Mouse (Mus musculus) heart, adult 2 months (tissue): ENCODE data around the gene Dcaf8. TPM values are rescaled to one million over a fixed set of nuclear protein-coding genes. Genes with fewer than 3 reads are reported as not detected.

ENCODE experiments used
- DNase-seq, 2 experiments: peaks; one replicate each; pipeline ENCODE4 v3.0.0; 2021
- H3K27ac ChIP-seq: fragments of 200-600 bp; 2 replicates; pipeline ENCODE4 v1.8.1; 2022
- H3K27me3 ChIP-seq: fragments of 200-500 bp; 2 replicates; pipeline ENCODE4 v1.6.1; 2012; ENCODE audit warnings: mild to moderate bottlenecking, low read length, inconsistent platforms, mixed read lengths; ENCODE audit not compliant: control insufficient read depth, insufficient read depth
- H3K36me3 ChIP-seq: fragments of 200-500 bp; 2 replicates; pipeline ENCODE4 v1.6.1; 2012; ENCODE audit warnings: low read length, inconsistent platforms; ENCODE audit not compliant: control insufficient read depth, insufficient read depth
- H3K4me1 ChIP-seq: fragments of 200-500 bp; 2 replicates; pipeline ENCODE4 v1.6.1; 2011; ENCODE audit warnings: low read length; ENCODE audit not compliant: control insufficient read depth, insufficient read depth
- H3K4me3 ChIP-seq: fragments of 200-600 bp; 2 replicates; pipeline ENCODE4 v1.8.1; 2022
- H3K79me2 ChIP-seq: fragments of 200-500 bp; replicated peaks from 2 replicates; pipeline ENCODE4 v1.6.1; 2012; ENCODE audit warnings: mild to moderate bottlenecking, inconsistent platforms, low read length, moderate library complexity, mixed read lengths; ENCODE audit not compliant: control insufficient read depth, insufficient read depth
- H3K9ac ChIP-seq: fragments of 200-500 bp; 2 replicates; pipeline ENCODE4 v1.6.1; 2012; ENCODE audit warnings: low read depth, mild to moderate bottlenecking, control low read depth, inconsistent platforms, low read length, mixed read lengths
- CTCF ChIP-seq: fragments of 200-600 bp; IDR thresholded peaks from 2 replicates; pipeline ENCODE4 v1.8.1; 2022; ENCODE audit warnings: antibody characterized with exemption, mild to moderate bottlenecking, moderate library complexity
- EP300 ChIP-seq: fragments of 200-500 bp; IDR thresholded peaks from 2 replicates; pipeline ENCODE4 v1.6.1; 2011; ENCODE audit warnings: low read depth, low read length, control low read depth; ENCODE audit not compliant: insufficient read depth
- POLR2A ChIP-seq: fragments of 200-500 bp; IDR thresholded peaks from 2 replicates; pipeline ENCODE4 v1.6.1; 2011; ENCODE audit warnings: mild to moderate bottlenecking, low read depth, low read length, control low read depth; ENCODE audit not compliant: insufficient read depth
- WGBS: fragments of 180-500 bp; shearing (Covaris S2); methylation state at CpG from one replicate; pipeline ENCODE4 v1.1.7; 2018; 5-methylcytosine and 5-hydroxymethylcytosine counted together
- intact Hi-C: fragments of 180-260 bp; cut with DNase I; formaldehyde crosslinking; loops from one replicate; pipeline ENCODE4 v1.15.1; 2025
- polyA plus RNA-seq: library from polyadenylated mRNA; depleted of rRNA; stranded (reverse); fragments of >200 nt; gene quantifications from 2 replicates; pipeline ENCODE4 v1.2.3, GENCODE M21; 2012
- total RNA-seq, 2 experiments: library from RNA; stranded (reverse); gene quantifications; 2 replicates each; pipeline ENCODE4 v1.2.3; 2021

The Dcaf8 gene
- total and polyA plus RNA-seq, 3 experiments = 62.7 to 116 (median 100) TPM

DNA sequence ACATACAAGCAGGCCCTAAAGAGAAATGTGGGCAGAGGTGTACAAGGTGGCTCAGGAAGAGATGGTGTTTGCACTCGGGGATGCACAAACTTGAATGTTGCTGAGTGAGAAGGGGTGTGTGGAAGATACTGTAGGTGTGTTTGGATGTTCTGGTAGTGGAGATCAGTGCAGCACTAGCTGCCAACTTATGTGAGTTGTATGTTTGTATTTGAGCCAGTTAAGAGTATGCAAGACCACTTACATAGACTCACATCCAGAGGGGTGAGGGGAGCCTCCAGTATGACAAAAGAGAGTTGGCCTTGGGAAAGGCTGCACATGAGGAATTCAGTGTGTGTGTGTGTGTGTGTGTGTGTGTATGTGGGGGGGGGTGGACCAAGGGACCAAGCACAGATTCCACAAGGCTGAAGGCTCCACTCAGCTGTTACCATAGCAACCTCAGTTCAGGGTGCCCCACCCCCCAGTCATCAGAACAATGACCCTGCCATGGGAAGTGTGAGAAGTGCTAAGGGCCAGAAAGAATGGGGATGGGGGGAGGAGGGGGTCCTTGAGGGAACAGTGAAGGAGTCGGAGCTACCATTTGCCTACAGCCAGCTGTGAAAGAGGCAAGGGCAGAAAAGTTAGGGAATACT lies 55.1 kb downstream of the Dcaf8 start:
- DNase-seq = no peak
- H3K27ac ChIP-seq = peak overlapping the region; percentile 82
- H3K27me3 ChIP-seq = no peaks in the 10 kb centered on the region; the same call in 1 of the 2 replicates
- no peak overlapping the region; the same call in 1 of the 2 replicates for H3K4me3 ChIP-seq
- H3K9ac ChIP-seq = no peak overlapping the region
- peaks cover 34% of the 10 kb centered on the region for H3K4me1 ChIP-seq
- WGBS = 23% methylated on average over 2 of the region's 2 CpGs
- intact Hi-C loops = no loop called here
- TF ChIP-seq EP300 = no peak
- TF ChIP-seq CTCF = no peak
- no peak for TF ChIP-seq POLR2A
- H3K79me2 ChIP-seq = peaks cover 2% of the 10 kb centered on the region
- H3K36me3 ChIP-seq = peaks cover 11% of the 10 kb centered on the region; the same call in 1 of the 2 replicates

DNA sequence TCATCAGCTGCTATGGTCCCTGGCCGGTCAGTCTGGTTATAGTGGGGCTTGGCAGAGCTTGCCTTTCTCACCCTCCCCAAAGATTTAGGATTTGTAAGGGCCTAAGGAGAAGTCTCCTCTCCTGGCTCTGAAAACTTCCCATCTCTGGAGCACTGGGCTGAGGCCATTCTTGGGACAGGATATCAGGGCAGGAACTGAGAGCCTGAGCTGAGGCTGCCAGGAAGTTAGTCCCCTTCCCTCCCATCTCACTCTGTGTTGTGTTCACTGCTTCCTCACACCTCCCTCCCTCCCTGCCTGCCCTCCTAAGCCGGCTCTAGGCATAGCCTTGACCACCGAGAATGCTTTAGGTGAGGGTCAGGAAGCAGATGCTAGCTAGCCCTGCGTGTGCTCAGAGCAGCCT lies 55.7 kb downstream of the Dcaf8 start:
- no peak overlapping the region; the same call in 1 of the 2 replicates for H3K4me3 ChIP-seq
- TF ChIP-seq EP300 = 0 out of 2 replicates have a peak, but pooled peaks have one; percentile 27
- no peak for TF ChIP-seq CTCF
- TF ChIP-seq POLR2A = peak; percentile 30; the same call in 1 of the 2 replicates

DNA sequence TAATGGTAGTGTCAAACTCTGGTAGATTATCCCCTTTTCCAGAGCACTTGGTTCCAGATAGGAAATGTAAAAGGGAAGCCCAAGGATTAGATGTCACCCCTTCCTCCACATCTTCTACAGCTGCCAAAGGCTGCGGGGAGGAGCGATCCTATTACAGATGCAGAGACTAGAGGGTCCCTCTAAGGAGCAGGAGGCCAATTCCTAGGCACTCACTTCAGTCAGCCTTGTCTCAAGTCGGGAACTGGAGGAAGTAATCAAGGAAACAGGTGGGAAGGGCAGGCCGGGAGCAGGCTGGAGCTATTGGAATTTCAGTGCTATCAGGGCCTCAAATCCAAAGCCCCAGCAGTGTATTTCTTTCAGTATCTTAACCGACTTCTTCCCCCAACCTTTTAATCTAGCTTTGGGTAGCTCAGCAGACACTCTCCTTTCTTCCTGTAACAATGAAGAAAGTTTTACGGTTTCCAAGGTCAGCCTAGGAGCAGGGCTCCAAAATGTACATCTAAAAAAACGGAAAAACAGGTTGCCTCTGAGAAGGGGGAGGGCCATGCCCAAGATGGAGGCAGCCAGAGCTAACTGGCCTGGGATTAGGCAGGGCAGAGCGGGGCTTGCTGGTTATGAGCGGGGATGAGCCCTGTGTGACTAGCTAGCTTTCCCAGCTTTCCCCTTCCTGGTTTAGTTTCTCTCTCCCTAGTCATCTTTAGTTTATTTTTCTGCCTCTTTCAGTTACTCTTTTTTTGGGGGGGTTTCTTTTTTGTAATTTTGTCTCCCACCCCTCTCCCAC lies 56.3 kb downstream of the Dcaf8 start:
- Histone ChIP-seq H3K36me3 (peaks cover 11% of the 10 kb centered on the region; the same call in 1 of the 2 replicates), H3K4me1 (peaks cover 34% of the 10 kb centered on the region), H3K9ac (peak overlapping the region; percentile 38; the same call in 1 of the 2 replicates), H3K27me3 (no peaks in the 10 kb centered on the region; the same call in 1 of the 2 replicates), H3K27ac (peak overlapping the region; percentile 82), H3K4me3 (peak overlapping the region; percentile 4; the same call in 1 of the 2 replicates), H3K79me2 (peaks cover 2% of the 10 kb centered on the region)
- DNase-seq = no peak
- TF ChIP-seq CTCF (no peak), EP300 (no peak), POLR2A (no peak)
- 24% methylated on average over 9 of the region's 9 CpGs for WGBS
- intact Hi-C loops = no loop called here

More for the DNA sequence above, 55.7 kb downstream of the Dcaf8 start:
- intact Hi-C loops = no loop called here
- H3K9ac ChIP-seq = no peak overlapping the region
- H3K27me3 ChIP-seq = no peaks in the 10 kb centered on the region; the same call in 1 of the 2 replicates
- 23% methylated on average over 4 of the region's 4 CpGs for WGBS
- H3K4me1 ChIP-seq = peaks cover 34% of the 10 kb centered on the region
- peak in 1 of 2 experiments; percentile 60 for DNase-seq
- H3K36me3 ChIP-seq = peaks cover 11% of the 10 kb centered on the region; the same call in 1 of the 2 replicates
- peak overlapping the region; percentile 82 for H3K27ac ChIP-seq
- H3K79me2 ChIP-seq = peaks cover 2% of the 10 kb centered on the region

DNA sequence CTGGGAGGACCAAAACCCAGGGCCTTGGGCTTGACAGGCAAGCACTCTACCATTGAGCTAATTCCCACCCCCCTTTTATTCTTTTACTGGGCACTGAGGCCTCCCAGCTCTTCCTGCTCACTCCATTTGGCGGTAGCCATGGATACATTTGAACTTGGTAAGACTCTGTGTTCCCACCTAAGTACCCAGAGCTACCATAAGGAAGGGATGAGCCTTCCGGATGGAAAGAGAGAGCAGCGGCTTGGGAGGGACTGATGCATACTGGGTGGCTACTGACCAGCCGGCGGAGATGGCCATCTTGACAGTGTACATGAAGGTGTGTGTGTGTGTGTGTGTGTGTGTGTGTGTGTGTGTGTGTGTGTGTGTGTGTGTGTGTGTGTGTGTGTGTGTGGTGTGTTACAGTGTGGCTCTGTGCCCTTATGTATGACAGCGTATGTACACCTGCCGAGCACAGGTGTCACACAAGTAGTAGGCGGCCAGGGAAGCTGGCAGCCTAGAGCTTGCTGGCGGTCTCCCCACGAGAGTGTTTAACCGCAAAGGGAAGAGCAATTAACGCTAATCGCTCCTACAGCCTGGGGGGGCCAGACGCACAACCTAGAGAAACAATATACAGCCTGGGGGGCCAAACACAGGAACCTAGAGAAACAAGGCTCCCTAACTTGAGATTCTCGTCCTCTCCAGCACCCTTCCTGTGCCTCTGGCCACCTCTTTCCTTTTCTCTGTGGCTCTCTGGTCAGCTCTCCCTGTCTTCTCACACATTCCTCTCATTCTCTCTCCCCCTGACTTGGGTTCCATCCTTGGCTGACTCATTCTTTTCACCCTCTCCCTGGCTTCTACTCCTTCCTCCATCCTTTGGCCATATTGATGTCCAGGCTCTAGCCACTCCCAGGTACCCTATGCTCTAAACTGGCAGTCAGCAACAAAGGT lies 57.2 kb downstream of the Dcaf8 start:
- intact Hi-C loops = no loop called here
- no peak for DNase-seq
- Histone ChIP-seq H3K9ac (peak overlapping the region; percentile 54), H3K4me3 (peak overlapping the region; percentile 95), H3K27me3 (no peaks in the 10 kb centered on the region; the same call in 1 of the 2 replicates), H3K36me3 (peaks cover 8% of the 10 kb centered on the region; the same call in 1 of the 2 replicates), H3K79me2 (peaks cover 2% of the 10 kb centered on the region), H3K4me1 (peaks cover 34% of the 10 kb centered on the region), H3K27ac (peak overlapping the region; percentile 97)
- WGBS = 36% methylated on average over 15 of the region's 15 CpGs
- TF ChIP-seq CTCF (no peak), POLR2A (no peak), EP300 (no peak)

DNA sequence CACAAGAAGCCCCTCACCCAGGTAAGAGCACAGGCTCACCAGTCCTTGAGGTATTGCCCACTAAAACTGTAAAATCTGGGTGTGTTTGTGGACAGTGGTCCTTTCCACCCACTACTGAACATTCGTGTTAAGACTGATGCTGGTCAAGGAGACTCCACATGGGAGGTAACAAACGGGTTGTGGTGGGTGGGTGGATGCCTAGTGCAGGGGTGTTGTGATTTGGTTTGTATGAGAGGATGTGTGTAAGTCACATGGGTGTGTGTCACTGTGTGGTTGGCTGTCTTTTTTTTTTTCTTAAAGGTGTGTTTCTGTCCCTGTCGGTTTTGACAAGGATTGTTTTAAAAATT lies 57.8 kb downstream of the Dcaf8 start:
- intact Hi-C loops = no loop called here
- Histone ChIP-seq H3K79me2 (peaks cover 2% of the 10 kb centered on the region), H3K27me3 (no peaks in the 10 kb centered on the region; the same call in 1 of the 2 replicates), H3K4me3 (peak overlapping the region; percentile 95), H3K27ac (peak overlapping the region; percentile 97), H3K9ac (peak overlapping the region; percentile 97), H3K36me3 (peaks cover 8% of the 10 kb centered on the region; the same call in 1 of the 2 replicates), H3K4me1 (peaks cover 34% of the 10 kb centered on the region)
- TF ChIP-seq CTCF (no peak), EP300 (no peak), POLR2A (no peak)
- WGBS = 9% methylated on average over 3 of the region's 3 CpGs
- no peak for DNase-seq
